Mouse (Mus musculus): ENCODE measurements around the gene Ccdc17. TPM values are rescaled to one million over a fixed set of nuclear protein-coding genes. Genes with fewer than 3 reads are reported as not detected.

Ccdc17 gene
- total and polyA plus RNA-seq, 3 experiments, result 2.9 to 8.1 (median 3.4) TPM

DNA sequence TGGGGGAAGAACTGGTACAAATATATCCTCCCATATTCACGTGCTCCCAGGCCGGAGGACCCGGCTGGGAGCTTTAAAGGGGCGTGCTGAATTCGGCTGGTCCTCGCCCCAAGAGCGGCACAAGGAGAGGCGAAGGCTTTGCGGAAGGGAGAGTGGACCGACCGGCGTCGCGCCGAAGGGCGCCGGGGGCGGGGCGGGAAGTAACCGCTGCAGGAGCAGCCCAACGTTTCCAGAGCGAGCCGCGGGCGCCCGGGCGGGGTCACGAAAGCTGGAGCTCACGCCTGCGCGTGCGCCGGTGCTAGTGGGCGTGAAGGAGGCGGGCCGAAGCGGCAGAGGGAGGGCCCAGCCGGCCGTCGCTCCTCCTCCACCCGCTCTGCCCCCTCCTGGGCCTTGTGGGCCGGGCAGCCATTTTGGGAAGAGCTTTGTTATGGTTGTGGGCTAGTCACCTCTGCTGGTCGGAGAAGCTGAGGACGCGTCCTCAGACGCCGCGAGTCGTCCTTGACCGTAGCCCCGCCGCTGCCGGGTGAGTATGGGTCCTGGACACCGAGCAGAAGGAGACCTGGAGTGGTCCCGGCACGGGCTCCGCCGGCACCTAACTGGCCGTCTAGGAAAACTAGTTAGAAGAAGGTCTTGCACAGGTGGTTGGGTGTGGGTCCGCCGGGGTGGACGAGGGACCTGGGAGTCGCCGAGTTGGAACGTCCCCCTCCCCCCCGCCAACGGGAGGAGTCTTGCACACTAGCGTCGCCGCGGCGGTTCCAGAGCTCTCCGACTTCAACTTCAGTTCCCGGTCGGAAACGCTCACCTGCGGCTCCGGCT, 38.9 kb upstream of the Ccdc17 start, which contains the start of gene Gpbp1l1:
Gpbp1l1 (plus strand) TSS at position 353 of the 816 bp plus-strand sequence.
- TF ChIP-seq CTCF (IDR thresholded peaks at IDR 0.05) (peak; percentile 55), POLR2A (IDR thresholded peaks at IDR 0.05; ENCODE audit: insufficient read depth, low read depth, low read length) (peak; percentile 90), EP300 (IDR thresholded peaks at IDR 0.05; ENCODE audit: insufficient read depth, low read depth, low read length) (no peak)
- H3K4me1 ChIP-seq (ENCODE audit: control insufficient read depth, insufficient read depth, low read length), result peaks cover 1% of the 10 kb centered on the region; the same call in 1 of the 2 replicates
- H3K79me2 ChIP-seq (replicated peaks; ENCODE audit: control insufficient read depth, insufficient read depth, low read length), result peaks cover 6% of the 10 kb centered on the region
- peaks cover 17% of the 10 kb centered on the region for H3K36me3 ChIP-seq (ENCODE audit: control insufficient read depth, insufficient read depth, low read length)
- WGBS, result under 1% methylated on average over 78 of the region's 78 CpGs
- H3K27ac ChIP-seq, result peak within 1 kb of the TSS; percentile 95
- peak within 1 kb of the TSS; percentile 97 for H3K9ac ChIP-seq (ENCODE audit: low read depth, low read length)
- DNase-seq, result peak; percentile 99
- intact Hi-C loops (cut with DNase I), result loop anchor here (5.0 to 10.0 kb wide), 5 partner anchors 40 to 435 kb away; partner anchors contain the start of genes Ccdc17, Ipp, Mast2 and Urod
- no peaks in the 10 kb centered on the region for H3K27me3 ChIP-seq (ENCODE audit: control insufficient read depth, insufficient read depth, low read length)
- H3K4me3 ChIP-seq, result peak within 1 kb of the TSS; percentile 96

DNA sequence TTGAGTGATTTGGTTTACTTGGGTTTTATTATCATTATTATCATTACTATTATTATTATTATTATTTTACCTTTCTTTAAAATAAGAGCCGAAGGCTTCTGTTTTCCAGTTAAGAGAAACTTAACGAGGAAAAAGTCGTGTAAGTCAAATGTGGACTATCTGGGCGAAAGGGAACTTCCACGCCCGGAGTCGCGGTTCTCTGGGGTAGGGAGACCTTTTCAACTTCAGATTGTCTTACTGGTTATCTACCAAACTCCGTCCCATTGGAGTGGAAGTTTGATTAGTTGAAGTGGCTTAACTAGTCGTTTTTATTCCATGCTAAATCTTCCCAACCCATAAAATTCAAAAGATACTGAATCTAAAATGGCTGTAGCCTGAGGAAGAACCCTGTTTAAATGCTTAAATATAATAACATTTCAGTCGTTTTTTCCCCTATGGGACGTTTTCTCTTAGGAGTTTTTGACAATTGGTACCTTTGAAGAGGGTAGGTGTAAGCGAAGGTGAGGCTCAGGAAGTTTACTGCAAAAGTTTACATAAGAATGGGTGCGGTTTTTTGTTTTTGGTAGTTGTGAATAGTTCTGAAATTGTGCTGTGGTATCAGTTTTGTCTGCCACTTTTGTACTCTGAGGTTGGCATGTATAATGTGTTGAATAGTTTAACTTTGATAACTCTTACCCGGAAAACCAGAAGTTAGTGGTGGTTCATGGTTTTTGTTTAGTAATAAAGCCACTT, 38.1 kb upstream of the Ccdc17 start:
- 1% methylated on average over 15 of the region's 15 CpGs for WGBS
- no peak for DNase-seq
- peaks cover 9% of the 10 kb centered on the region for H3K79me2 ChIP-seq (replicated peaks; ENCODE audit: control insufficient read depth, insufficient read depth, low read length)
- TF ChIP-seq EP300 (IDR thresholded peaks at IDR 0.05; ENCODE audit: insufficient read depth, low read depth, low read length) (no peak), POLR2A (IDR thresholded peaks at IDR 0.05; ENCODE audit: insufficient read depth, low read depth, low read length) (no peak), CTCF (IDR thresholded peaks at IDR 0.05) (no peak)
- H3K27me3 ChIP-seq (ENCODE audit: control insufficient read depth, insufficient read depth, low read length), result no peaks in the 10 kb centered on the region
- intact Hi-C loops (cut with DNase I), result loop anchor here (5.0 to 10.0 kb wide), 5 partner anchors 39 to 434 kb away; partner anchors contain the start of genes Ccdc17, Ipp, Mast2 and Urod
- H3K9ac ChIP-seq (ENCODE audit: low read depth, low read length), result peak overlapping the region; percentile 73
- H3K27ac ChIP-seq, result peak overlapping the region; percentile 95
- H3K4me1 ChIP-seq (ENCODE audit: control insufficient read depth, insufficient read depth, low read length), result peaks cover 3% of the 10 kb centered on the region
- H3K36me3 ChIP-seq (ENCODE audit: control insufficient read depth, insufficient read depth, low read length), result peaks cover 17% of the 10 kb centered on the region
- peak overlapping the region; percentile 96 for H3K4me3 ChIP-seq

DNA sequence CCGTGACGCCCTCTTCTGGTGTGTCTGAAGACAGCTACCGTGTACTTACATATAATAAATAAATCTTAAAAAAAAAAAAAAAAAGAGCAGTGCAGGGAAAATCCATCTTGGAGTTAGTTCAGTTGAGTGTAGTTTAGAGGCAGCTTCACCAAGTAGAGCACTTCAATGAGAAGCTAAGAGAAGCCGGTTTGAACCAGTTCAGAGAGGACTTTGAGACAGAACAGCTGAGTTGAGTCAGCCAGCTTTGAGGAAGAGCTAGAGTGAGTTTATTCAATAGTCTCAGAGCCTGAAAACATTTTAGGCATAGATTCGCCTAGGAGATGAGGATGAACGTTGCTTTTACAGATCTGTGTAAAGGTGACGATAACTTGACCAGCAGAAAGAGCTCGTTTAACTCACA, 661 bp upstream of the Ccdc17 start:
- 84% methylated on average over 8 of the region's 8 CpGs for WGBS
- DNase-seq, result no peak
- H3K4me3 ChIP-seq, result no peak overlapping the region

DNA sequence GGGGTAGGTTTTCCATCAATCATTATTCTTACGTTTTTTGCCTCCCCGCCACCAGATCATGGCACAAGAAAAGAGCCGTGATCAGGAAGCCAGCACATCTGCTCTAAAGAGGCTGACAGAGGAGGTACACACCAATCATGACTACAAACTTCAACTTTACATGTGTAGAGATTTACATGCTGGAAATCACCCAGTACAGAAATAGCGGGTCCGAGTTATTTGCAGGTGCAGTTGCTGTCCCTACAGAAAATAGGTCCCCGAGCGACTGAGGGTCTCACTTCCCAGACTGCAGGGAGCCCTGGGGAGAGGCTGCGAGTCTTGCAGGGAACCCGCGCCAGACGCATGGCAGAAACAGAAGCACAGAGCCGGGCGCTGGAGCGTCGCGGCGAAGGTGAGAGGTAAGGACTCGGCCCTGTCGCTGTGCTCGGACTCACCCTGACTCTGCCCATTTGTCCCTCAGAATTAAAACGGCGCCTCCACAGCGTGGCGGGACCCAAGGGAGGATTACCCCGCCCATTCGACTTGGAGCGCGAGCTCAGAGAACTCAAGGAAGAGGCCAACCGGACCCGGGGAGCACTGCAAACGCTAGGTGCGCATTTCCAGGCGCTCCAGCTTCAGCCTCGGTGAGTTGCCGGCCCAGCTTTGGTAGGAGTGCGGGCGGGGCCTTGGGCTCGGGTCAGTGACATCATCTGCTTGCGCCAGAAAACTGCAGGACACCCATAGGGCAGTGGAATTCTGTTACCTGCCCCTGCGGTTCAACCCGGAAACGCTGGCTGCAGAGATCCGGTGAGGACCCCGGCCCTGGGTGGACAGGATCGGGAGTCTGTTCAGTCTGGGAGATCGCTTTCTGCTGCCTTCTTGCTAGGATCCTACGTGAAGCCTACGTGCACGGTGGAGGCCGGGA, 776 bp downstream of the Ccdc17 start:
- WGBS, result under 1% methylated on average over 50 of the region's 50 CpGs
- TF ChIP-seq EP300 (IDR thresholded peaks at IDR 0.05; ENCODE audit: insufficient read depth, low read depth, low read length), result peak; percentile 31; the same call in 1 of the 2 replicates
- peak; percentile 74 for TF ChIP-seq POLR2A (IDR thresholded peaks at IDR 0.05; ENCODE audit: insufficient read depth, low read depth, low read length)
- TF ChIP-seq CTCF (IDR thresholded peaks at IDR 0.05), result peak; percentile 34
- intact Hi-C loops (cut with DNase I), result loop anchor here (5.0 kb wide), 1 partner anchor 40 kb away; the partner anchor contains the start of genes Gpbp1l1 and Tmem69
- H3K4me1 ChIP-seq (ENCODE audit: control insufficient read depth, insufficient read depth, low read length), result peaks cover 2% of the 10 kb centered on the region; the same call in 1 of the 2 replicates
- H3K9ac ChIP-seq (ENCODE audit: low read depth, low read length), result peak overlapping the region; percentile 86
- DNase-seq, result peak; percentile 89 to 92
- peak overlapping the region; percentile 74 for H3K27ac ChIP-seq
- no peaks in the 10 kb centered on the region for H3K79me2 ChIP-seq (replicated peaks; ENCODE audit: control insufficient read depth, insufficient read depth, low read length)
- peaks cover 1% of the 10 kb centered on the region; the same call in 1 of the 2 replicates for H3K36me3 ChIP-seq (ENCODE audit: control insufficient read depth, insufficient read depth, low read length)
- peak overlapping the region; percentile 65 for H3K4me3 ChIP-seq
- no peaks in the 10 kb centered on the region for H3K27me3 ChIP-seq (ENCODE audit: control insufficient read depth, insufficient read depth, low read length)

More for the DNA sequence above, 661 bp upstream of the Ccdc17 start:
- TF ChIP-seq EP300 (IDR thresholded peaks at IDR 0.05; ENCODE audit: insufficient read depth, low read depth, low read length) (no peak), POLR2A (IDR thresholded peaks at IDR 0.05; ENCODE audit: insufficient read depth, low read depth, low read length) (no peak), CTCF (IDR thresholded peaks at IDR 0.05) (no peak)
- Histone ChIP-seq H3K27ac (no peak overlapping the region), H3K27me3 (ENCODE audit: control insufficient read depth, insufficient read depth, low read length) (no peaks in the 10 kb centered on the region), H3K9ac (ENCODE audit: low read depth, low read length) (no peak overlapping the region), H3K79me2 (replicated peaks; ENCODE audit: control insufficient read depth, insufficient read depth, low read length) (no peaks in the 10 kb centered on the region), H3K4me1 (ENCODE audit: control insufficient read depth, insufficient read depth, low read length) (peaks cover 2% of the 10 kb centered on the region; the same call in 1 of the 2 replicates), H3K36me3 (ENCODE audit: control insufficient read depth, insufficient read depth, low read length) (peaks cover 1% of the 10 kb centered on the region; the same call in 1 of the 2 replicates)
- intact Hi-C loops (cut with DNase I), result loop anchor here (5.0 kb wide), 1 partner anchor 38 kb away; the partner anchor contains the start of genes Gpbp1l1 and Tmem69

DNA sequence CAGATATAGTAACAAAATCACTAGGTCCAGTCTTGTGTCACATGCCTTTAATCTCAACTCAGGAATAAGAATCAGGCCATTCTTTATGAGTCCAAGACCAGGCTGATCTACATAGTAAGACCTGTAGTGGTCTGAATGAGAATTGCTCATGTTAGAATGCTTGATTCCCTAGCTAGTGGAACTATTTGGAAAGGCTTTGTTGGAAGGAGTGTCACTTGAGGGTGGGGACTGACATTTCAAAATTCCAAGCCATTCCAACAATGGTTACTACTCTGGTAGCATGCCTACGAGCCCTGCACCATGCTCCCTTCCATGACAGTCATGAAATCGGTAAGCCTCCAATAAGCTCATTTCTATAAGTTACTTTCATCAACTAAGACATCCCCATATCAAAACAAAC, 16.2 kb downstream of the Ccdc17 start:
- Histone ChIP-seq H3K27me3 (ENCODE audit: control insufficient read depth, insufficient read depth, low read length) (no peaks in the 10 kb centered on the region), H3K9ac (ENCODE audit: low read depth, low read length) (no peak overlapping the region), H3K4me3 (no peak overlapping the region), H3K36me3 (ENCODE audit: control insufficient read depth, insufficient read depth, low read length) (no peaks in the 10 kb centered on the region), H3K27ac (no peak overlapping the region), H3K4me1 (ENCODE audit: control insufficient read depth, insufficient read depth, low read length) (no peaks in the 10 kb centered on the region), H3K79me2 (replicated peaks; ENCODE audit: control insufficient read depth, insufficient read depth, low read length) (no peaks in the 10 kb centered on the region)
- no peak for DNase-seq
- intact Hi-C loops (cut with DNase I), result no loop called here
- TF ChIP-seq POLR2A (IDR thresholded peaks at IDR 0.05; ENCODE audit: insufficient read depth, low read depth, low read length) (no peak), EP300 (IDR thresholded peaks at IDR 0.05; ENCODE audit: insufficient read depth, low read depth, low read length) (no peak), CTCF (IDR thresholded peaks at IDR 0.05) (no peak)
- WGBS, result 97% methylated on average over 2 of the region's 2 CpGs

Data from heart, adult 2 months (tissue).